Mouse (Mus musculus) neural tube, embryonic 14.5 days (tissue): ENCODE measurements around the gene Fcgrt. TPM values are rescaled to one million over a fixed set of nuclear protein-coding genes. Genes with fewer than 3 reads are reported as not detected.
A peak's percentile ranks its signal among the peaks of the same experiment; 100 is the strongest.

Experiments used
- ATAC-seq: fragments of 200-750 bp; cut with Nextera tagmentation; 2 replicates; pipeline ENCODE4 v1.8.0; 2017; ENCODE audit warnings: low read depth, mild to moderate bottlenecking, moderate TSS enrichment, moderate library complexity
- H3K27ac ChIP-seq: fragments of 300-500 bp; sonication (generic); 2 replicates; pipeline ENCODE4 v1.5.1; 2014; ENCODE audit warnings: low read depth, mild to moderate bottlenecking, control low read depth, low read length, moderate library complexity, mixed read lengths
- H3K27me3 ChIP-seq: fragments of 300-500 bp; sonication (generic); 2 replicates; pipeline ENCODE4 v1.6.1; 2014; ENCODE audit warnings: low read length; ENCODE audit not compliant: control insufficient read depth, insufficient read depth
- H3K36me3 ChIP-seq: fragments of 300-500 bp; sonication (generic); 2 replicates; pipeline ENCODE4 v1.6.1; 2014; ENCODE audit warnings: low read length, mixed read lengths; ENCODE audit not compliant: control insufficient read depth, insufficient read depth
- H3K4me1 ChIP-seq: fragments of 300-500 bp; sonication (generic); 2 replicates; pipeline ENCODE4 v1.6.1; 2014; ENCODE audit warnings: low read length; ENCODE audit not compliant: control insufficient read depth, insufficient read depth
- H3K4me2 ChIP-seq: fragments of 300-500 bp; sonication (generic); 2 replicates; pipeline ENCODE4 v1.6.1; 2014; ENCODE audit warnings: mild to moderate bottlenecking, low read depth, low read length, control low read depth
- H3K4me3 ChIP-seq: fragments of 300-500 bp; sonication (generic); 2 replicates; pipeline ENCODE4 v1.5.1; 2014; ENCODE audit warnings: low read depth, low read length, control low read depth, mixed read lengths
- H3K9ac ChIP-seq: fragments of 300-500 bp; sonication (generic); replicated peaks from 2 replicates; pipeline ENCODE4 v1.6.1; 2014; ENCODE audit warnings: low read depth, mild to moderate bottlenecking, control low read depth, low read length, mixed read lengths
- H3K9me3 ChIP-seq: fragments of 300-500 bp; sonication (generic); 2 replicates; pipeline ENCODE4 v1.6.1; 2016; ENCODE audit warnings: low read length; ENCODE audit not compliant: control insufficient read depth
- WGBS: fragments of 180-500 bp; shearing (Covaris S2); extraction: QIAGEN DNeasy Blood & Tissue Kit; methylation state at CpG from one replicate; pipeline ENCODE4 v1.1.7; 2014; 5-methylcytosine and 5-hydroxymethylcytosine counted together
- polyA plus RNA-seq: library from polyadenylated mRNA; unstranded; fragments of >200 nt; fragmentation: Nextera tagmentation; extraction: Ambion mirVana; gene quantifications from 2 replicates; pipeline ENCODE4 v1.2.1, GENCODE M21; 2014

Fcgrt gene
- polyA plus RNA-seq, 1 experiment from 2014 or later = 7.0 TPM

DNA sequence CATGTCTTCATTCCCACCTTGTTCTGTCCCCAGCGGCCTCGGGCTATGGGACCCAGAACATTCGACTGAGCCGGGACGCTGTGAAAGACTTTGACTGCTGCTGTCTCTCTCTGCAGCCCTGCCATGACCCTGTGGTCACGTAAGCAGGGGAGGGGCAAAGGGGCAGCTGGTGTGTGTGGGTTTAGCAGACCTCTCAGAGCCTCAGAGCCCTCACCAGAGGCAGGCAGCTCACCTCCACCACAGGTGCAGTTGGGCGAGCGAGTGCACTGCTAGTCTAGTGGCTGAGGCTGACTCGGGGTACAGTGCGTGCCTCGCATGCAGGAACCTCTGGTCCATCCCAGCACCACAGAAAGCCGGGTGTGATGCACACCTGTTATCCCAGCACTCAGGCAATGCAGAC is 29.7 kb downstream of the Fcgrt start:
- ATAC-seq = no peak
- H3K27ac ChIP-seq = no peak overlapping the region
- no peaks in the 10 kb centered on the region for H3K36me3 ChIP-seq
- no peaks in the 10 kb centered on the region for H3K4me1 ChIP-seq
- H3K4me3 ChIP-seq = no peak overlapping the region
- no peak overlapping the region for H3K9ac ChIP-seq
- H3K27me3 ChIP-seq = no peaks in the 10 kb centered on the region
- no peak overlapping the region for H3K4me2 ChIP-seq
- H3K9me3 ChIP-seq = no peaks in the 10 kb centered on the region
- 93% methylated on average over 12 of the region's 12 CpGs for WGBS

DNA sequence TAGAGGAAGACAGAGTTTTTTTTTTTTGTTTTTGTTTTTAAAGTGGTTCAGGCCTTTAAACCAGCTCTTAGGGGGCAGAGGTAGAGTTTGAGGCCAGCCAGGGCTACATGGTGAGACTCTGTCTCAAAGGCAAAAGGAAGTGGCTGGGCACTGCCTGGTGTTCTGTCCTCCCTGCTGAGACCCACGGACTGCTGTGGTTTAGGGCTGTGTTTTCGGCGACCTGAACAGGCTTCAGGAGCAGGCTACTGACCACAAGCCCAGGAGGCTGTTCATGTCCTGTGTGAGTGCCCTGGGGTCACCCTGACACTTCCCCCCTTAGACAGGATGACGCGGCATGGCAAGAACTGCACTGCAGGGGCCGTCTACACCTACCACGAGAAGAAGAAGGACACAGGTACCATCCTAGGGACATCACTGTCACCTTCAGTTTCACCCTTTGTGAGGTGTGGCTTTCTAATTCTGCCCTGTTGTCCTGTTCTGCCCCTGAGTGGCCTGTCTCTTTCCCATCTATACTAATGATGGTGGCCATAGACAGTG is 30.4 kb downstream of the Fcgrt start:
- Histone ChIP-seq H3K4me3 (no peak overlapping the region), H3K9me3 (no peaks in the 10 kb centered on the region), H3K4me1 (no peaks in the 10 kb centered on the region), H3K27me3 (no peaks in the 10 kb centered on the region), H3K9ac (no peak overlapping the region), H3K27ac (no peak overlapping the region), H3K4me2 (no peak overlapping the region), H3K36me3 (no peaks in the 10 kb centered on the region)
- 82% methylated on average over 7 of the region's 7 CpGs for WGBS
- ATAC-seq = no peak

DNA sequence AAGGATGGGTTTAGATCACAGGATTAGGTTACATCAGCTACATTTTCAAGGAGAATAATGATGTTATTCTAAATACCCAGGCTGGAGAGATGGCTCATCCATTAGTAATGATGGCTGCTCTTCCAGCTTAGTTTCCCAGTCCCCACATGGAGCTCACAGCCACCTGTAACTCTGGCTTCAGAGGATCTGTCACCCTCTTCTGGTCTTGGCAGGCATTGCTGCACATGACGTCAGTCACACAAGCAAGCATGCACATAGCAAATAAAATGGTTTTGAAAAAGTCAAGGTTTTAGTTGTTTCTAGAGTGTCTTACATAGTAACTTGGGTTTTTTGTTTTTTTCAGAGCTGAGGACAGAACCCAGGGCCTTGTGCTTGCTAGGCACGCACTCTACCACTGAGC is 31.4 kb downstream of the Fcgrt start:
- no peak overlapping the region for H3K4me3 ChIP-seq
- H3K4me1 ChIP-seq = no peaks in the 10 kb centered on the region
- no peak overlapping the region for H3K4me2 ChIP-seq
- H3K27ac ChIP-seq = no peak overlapping the region
- no peak for ATAC-seq
- no peak overlapping the region for H3K9ac ChIP-seq
- no peaks in the 10 kb centered on the region for H3K36me3 ChIP-seq
- no peaks in the 10 kb centered on the region for H3K9me3 ChIP-seq
- no peaks in the 10 kb centered on the region for H3K27me3 ChIP-seq
- 83% methylated on average over 2 of the region's 2 CpGs for WGBS

DNA sequence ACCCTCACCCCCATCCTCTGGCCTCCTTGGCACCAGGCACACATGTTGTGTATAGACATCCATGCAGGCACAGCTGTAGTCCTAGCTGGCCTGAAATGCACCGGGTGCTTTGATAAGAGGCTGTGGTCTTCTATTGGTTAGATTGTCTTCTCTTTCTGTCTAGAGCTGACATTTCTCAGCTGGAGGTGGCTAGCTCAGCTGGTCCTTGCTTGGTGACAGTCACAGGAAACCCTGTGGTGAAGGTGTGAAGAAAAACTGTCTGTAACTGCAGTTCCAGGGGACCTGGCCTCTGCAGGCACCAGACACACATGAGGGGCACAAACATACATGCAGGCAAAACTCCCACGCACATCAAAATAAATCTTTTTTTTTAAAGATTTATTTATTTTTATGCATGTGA is 34.0 kb downstream of the Fcgrt start:
- no peak overlapping the region for H3K27ac ChIP-seq
- no peak overlapping the region for H3K9ac ChIP-seq
- H3K36me3 ChIP-seq = no peaks in the 10 kb centered on the region
- 93% methylated on average over 2 of the region's 2 CpGs for WGBS
- H3K4me2 ChIP-seq = no peak overlapping the region
- H3K4me3 ChIP-seq = no peak overlapping the region
- no peak for ATAC-seq
- no peaks in the 10 kb centered on the region for H3K9me3 ChIP-seq
- H3K4me1 ChIP-seq = no peaks in the 10 kb centered on the region
- no peaks in the 10 kb centered on the region for H3K27me3 ChIP-seq

DNA sequence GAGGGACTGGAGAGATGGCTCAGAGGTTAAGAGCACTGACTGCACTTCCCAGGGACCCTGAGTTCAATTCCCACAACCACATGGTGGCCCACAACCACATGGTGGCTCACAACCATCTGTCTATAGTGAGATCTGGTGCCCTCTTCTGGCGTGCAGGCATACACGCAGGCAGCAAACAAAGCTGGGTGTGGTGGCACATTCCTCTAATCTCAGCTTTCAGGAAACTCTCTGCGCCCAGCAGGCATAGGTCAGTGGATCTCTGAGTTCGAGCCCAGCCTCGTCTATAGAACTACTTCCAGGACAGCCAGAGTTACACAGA is 35.7 kb downstream of the Fcgrt start:
- H3K27ac ChIP-seq = no peak overlapping the region
- ATAC-seq = no peak
- no peaks in the 10 kb centered on the region for H3K9me3 ChIP-seq
- H3K36me3 ChIP-seq = no peaks in the 10 kb centered on the region
- no peak overlapping the region for H3K4me2 ChIP-seq
- H3K4me1 ChIP-seq = peaks cover 5% of the 10 kb centered on the region; the same call in 1 of the 2 replicates
- H3K27me3 ChIP-seq = no peaks in the 10 kb centered on the region
- no peak overlapping the region for H3K4me3 ChIP-seq
- WGBS = 37% methylated on average over 5 of the region's 5 CpGs
- H3K9ac ChIP-seq = no peak overlapping the region

GRCm38 (mm10) chr7:45067190-45067999 is 36.3 kb downstream of the Fcgrt start:
- WGBS = 75% methylated on average over 4 of the region's 4 CpGs
- no peak overlapping the region for H3K4me2 ChIP-seq
- no peaks in the 10 kb centered on the region for H3K27me3 ChIP-seq
- H3K9ac ChIP-seq = no peak overlapping the region
- H3K36me3 ChIP-seq = no peaks in the 10 kb centered on the region
- H3K9me3 ChIP-seq = no peaks in the 10 kb centered on the region
- ATAC-seq = no peak
- H3K27ac ChIP-seq = no peak overlapping the region
- peaks cover 5% of the 10 kb centered on the region; the same call in 1 of the 2 replicates for H3K4me1 ChIP-seq
- H3K4me3 ChIP-seq = no peak overlapping the region

DNA sequence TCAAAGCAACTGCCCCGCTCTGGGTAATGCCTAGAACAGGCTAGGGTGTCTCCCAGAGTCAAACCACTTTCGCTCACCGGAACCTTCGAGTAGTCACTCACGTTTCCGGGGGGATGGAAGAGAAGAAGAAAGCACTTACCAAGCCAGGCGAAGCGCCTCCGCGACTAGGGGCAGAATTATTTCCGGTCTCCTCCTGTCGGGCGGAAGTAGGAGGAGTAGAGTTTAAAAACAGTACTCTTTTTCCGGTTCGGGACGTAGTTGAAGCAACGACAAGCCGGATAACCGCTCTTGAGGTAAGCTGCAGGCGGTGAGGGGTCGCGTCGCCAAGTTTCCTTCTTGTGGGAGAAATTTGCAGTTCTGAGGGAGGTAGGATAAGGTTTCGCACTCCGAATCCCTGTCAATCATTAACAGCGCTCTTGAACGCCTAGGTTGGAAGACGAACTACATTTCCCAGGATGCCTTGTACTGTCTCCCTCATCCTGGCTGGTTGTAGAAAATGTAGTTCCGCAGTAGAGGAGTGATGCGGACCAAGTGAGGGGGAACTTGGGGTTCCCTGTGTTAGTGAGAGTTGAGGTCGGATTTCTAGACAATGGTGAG is 41.3 kb downstream of the Fcgrt start, which contains the start of the genes Nosip and Prrg2:
Gene Nosip (plus strand): TSS at position 191 of the 597 bp plus-strand sequence.
Gene Prrg2 (minus strand): TSS at position 439 of the 597 bp plus-strand sequence.
- Histone ChIP-seq H3K4me3 (peak within 1 kb of the TSS; percentile 65), H3K9me3 (no peaks in the 10 kb centered on the region), H3K9ac (peak within 1 kb of the TSS; percentile 62), H3K4me2 (peak within 1 kb of the TSS; percentile 52), H3K27me3 (no peaks in the 10 kb centered on the region), H3K27ac (peak within 1 kb of the TSS; percentile 84), H3K36me3 (no peaks in the 10 kb centered on the region), H3K4me1 (peaks cover 17% of the 10 kb centered on the region)
- WGBS = under 1% methylated on average over 31 of the region's 31 CpGs
- ATAC-seq = peak; percentile 89

- peaks cover 17% of the 10 kb centered on the region for H3K4me1 ChIP-seq
- no peak overlapping the region for H3K9ac ChIP-seq
- no peaks in the 10 kb centered on the region for H3K9me3 ChIP-seq
- H3K27me3 ChIP-seq = no peaks in the 10 kb centered on the region
- WGBS = 18% methylated on average over 11 of the region's 11 CpGs
- H3K4me3 ChIP-seq = peak overlapping the region; percentile 65
- H3K4me2 ChIP-seq = peak overlapping the region; percentile 40
- peak overlapping the region; percentile 84; the same call in 1 of the 2 replicates for H3K27ac ChIP-seq
- no peaks in the 10 kb centered on the region for H3K36me3 ChIP-seq
- ATAC-seq = no peak
Observed at GRCm38 (mm10) chr7:45061532-45062075, 42.0 kb downstream of the Fcgrt start.

DNA sequence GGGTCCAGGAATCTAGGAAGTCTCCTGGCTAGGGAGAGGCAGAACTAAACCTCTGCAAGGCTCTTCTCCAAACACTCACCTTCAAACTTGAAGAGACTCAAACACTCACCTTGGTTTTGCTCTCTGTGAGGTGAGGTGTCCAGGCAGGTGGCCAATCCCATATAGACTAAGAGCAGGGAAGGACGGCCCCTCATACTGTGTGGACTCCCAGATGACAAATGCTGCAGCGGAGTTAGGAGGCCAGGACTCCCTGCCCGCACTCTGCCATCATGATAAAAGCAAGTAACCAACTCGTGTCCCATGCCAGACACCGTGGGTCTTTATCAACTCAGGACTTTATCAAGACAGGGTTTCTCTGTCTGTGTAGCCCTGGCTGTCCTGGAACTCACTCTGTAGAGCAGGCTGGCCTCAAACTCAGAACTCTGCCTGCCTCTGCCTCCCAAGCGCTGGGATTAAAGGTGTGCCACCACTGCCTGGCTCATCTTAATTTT is 43.0 kb downstream of the Fcgrt start:
- H3K27ac ChIP-seq = no peak overlapping the region
- H3K4me3 ChIP-seq = no peak overlapping the region
- no peaks in the 10 kb centered on the region for H3K36me3 ChIP-seq
- H3K4me1 ChIP-seq = peaks cover 17% of the 10 kb centered on the region
- no peak for ATAC-seq
- H3K27me3 ChIP-seq = no peaks in the 10 kb centered on the region
- WGBS = 88% methylated on average over 6 of the region's 6 CpGs
- H3K9ac ChIP-seq = no peak overlapping the region
- H3K4me2 ChIP-seq = no peak overlapping the region
- no peaks in the 10 kb centered on the region for H3K9me3 ChIP-seq
